Mouse (Mus musculus) frontal cortex, adult (tissue): Measurements from ENCODE around the gene Vmn2r74.

ENCODE experiments used
- ATAC-seq: cut with Nextera tagmentation; 2 replicates; pipeline ENCODE4 v1.9.2; 2017; ENCODE audit warnings: mild to moderate bottlenecking, moderate library complexity, mixed read lengths; ENCODE audit not compliant: low TSS enrichment

The Vmn2r74 gene

GRCm38 (mm10) chr7:85961529-85961928 is at the start of gene Vmn2r74:
Gene Vmn2r74, minus strand, starts transcription at chr7:85961629.
- ATAC-seq = no peak

GRCm38 (mm10) chr7:86007533-86007932 is 46.1 kb upstream of the Vmn2r74 start:
- ATAC-seq = no peak
